Mouse (Mus musculus) right cerebral cortex, postnatal 10 days (tissue): ENCODE results near the gene Tent4a.

Source experiments
- DNase-seq, 2 experiments: peaks; one replicate each; pipeline ENCODE4 v3.0.0; 2021; ENCODE audit warnings: low spot score in 2 of 2

Gene Tent4a

DNA sequence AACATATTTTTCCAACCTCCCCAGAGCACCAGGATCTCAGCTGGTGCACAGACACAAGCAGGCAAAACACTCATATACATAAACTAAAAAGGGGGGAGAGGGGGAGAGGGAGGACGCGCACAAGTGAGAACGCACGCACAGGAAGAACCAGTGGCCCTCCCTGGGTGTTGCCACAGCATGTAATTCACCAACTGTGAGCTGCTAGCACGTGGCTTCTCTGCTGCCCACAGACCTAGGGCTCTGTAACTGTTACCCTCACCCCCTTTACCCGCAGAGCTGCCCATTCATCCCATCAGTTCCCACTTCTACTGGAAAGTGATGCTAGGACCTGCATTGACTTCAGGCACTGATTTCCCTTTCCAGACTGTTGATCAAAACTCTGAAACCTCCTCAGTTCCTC lies 15.3 kb downstream of the Tent4a start:
- no peak for DNase-seq

DNA sequence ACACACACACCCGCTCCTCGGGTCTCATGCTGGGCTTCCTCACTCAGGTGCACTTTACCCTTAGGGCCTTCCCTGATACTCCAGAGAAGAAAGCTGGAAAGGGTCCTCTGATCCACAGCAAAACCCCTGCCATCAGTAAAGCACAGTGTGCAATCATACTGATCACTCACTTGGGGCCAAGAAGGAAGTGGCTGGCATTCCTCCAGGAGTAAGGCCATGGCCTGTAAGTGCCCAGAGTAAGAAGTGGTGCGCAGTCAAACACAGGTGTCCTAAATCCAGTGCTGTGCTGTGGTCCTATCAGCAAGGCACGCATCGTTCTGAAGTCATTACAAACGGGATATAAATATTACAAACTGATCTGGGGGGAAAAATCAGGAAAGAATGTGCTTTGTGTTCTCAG lies 17.0 kb downstream of the Tent4a start:
- DNase-seq = no peak

DNA sequence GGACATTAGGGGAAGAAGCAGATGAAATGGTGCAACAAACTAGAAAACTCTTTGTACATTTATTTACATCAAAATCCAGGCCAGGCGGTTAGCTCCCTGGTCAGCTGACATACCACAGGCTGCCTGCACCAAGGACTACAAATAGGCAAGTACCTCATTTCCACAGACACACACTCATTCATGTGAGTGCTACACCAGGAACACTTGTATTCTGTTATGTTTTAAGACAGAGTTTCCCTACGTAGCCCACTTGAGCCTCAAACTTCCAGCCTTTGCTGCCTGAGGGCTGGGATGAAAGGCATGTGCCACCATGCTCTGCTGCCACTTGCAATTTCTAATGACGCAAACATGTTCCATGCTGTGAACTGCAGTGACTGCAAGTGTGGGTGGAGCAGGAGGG lies 19.3 kb downstream of the Tent4a start:
- no peak for DNase-seq

DNA sequence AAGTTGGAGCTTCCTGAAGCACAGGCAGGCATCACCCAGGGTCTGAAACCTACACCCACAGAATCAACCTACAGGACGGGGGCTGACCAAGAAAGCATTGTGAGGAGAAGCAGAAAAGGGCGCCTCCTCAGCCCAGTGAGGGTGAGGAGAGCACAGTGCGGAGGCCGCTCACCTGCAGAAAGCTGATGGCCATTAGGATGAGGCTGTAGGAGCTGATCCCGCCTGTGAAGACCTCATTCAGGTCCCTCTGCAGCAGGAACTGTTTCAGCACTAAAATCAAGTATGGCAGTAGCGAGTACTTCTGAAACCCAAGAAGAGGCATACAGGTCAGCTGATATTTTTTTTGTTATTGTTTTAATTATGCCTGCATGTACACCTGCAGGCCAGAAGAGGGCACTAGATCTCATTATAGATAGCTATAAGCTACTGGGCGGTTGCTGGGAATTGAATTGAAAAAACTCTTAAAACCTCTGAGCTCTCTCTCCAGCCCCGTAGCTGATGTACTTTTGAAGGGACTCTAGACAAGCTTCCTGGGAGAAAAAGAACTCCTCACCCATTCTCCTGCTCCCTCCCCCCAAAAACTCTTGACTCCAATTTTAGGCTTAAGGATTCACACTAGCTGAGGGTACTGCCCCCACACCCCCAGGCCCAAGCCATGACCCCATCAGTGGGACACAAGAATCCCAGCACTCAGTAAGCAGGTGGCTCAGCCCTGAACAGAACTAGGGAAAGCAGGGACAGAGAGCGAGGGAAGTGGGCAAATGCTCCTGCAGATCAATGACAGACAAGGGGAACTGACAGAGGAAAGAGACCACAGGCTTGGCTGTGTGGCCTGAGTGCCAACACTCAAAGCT lies 24.8 kb downstream of the Tent4a start:
- DNase-seq = no peak

DNA sequence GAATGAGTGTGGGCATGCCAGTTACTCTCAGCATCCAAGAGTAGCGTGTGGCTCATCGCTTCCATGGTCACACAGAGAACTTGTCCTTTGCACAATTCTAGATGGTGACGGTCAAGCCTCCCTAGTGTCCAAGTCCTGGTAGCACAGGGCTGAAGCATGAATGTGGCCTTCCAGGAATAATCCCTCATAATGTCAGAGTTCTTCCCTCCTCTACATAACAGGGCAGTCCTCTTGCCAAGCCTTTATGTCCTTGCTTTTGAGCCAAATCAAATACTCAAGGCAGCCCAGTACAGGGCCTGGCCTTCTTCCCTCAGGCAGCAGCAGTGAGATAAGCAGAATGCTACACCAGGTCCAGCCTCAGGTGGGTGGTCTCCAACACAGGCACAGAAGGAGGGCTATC lies 26.8 kb downstream of the Tent4a start:
- DNase-seq = no peak

DNA sequence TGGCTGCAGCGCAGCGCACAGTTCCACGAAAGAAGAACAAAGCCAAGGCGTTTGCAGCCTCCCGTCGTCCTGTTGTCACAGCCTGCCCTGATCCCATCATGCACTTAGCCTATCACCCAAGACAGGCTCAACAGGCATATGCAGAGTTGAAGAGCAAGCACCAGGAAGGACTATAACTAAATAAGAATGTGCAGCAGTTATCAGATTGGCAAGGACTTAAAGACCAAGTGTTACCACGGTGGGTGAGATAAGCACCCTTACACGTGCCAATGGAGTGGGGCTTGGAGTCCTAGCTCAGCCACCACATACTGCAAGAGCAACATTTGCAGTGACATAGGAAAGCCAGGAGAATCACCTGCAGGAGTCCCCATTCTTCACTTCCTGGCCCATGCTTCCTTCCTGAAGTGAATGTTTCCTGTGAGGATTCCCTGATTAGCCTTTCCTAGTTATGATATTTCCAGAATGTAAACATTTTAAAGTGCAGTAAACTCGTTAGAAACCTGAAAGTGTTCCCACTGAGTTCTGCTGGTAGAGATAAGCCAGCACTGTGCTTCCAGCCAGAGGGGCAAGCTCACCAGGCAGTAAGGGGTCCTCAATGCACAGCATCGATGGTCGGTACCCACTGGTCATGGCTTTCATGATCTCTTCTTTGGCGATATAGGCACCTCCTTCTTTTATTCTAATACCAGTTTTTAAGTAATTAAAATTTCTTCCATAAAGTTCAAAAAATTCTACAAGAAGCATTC lies 27.9 kb downstream of the Tent4a start:
- no peak for DNase-seq

DNA sequence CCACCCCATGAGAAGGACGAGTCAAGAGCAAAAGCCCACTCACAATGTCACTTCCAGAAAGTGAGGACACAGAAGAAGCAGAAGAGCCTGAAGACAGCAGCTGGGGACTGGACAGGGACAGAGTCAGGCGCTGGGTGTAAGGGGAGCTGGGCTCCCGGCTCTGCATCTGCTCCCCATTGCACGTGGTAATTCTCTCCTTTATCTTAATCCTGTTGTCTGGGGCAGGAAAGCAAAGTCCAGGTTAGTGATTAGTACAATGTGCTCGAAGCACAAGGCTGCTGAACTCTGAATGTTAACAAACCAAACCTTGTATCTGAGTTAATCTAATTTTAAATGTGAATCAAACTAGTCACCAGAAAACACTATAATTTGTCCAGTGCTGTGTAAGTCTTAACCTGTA lies 31.6 kb downstream of the Tent4a start:
- no peak for DNase-seq

DNA sequence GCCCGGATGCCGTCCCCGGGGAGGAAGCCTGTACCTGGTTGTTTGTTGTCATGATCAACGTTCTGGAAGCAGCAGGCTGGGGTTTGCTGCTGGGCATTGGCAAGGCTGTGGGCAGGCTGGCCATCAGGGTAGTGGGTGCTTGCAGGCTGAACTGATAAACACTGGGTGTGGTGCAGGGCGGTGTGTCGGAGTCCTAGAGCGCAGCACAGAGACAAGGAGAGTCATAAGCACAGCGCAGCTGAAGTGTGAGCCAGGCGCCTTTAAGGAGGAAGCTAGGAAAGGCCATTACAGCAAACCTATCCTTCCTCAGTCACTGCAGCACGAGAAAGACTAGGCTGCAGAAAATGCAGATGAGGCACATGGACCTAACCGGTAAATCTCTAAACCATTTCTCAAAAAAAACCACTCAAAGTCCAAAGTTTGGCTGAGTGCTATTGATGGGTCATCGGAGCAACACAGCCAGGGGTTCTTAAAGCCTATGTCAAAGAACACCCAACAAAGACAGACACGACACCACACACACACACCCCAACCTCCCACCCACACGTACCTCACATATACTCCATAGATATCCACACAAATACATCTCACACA lies 32.2 kb downstream of the Tent4a start:
- DNase-seq = no peak

DNA sequence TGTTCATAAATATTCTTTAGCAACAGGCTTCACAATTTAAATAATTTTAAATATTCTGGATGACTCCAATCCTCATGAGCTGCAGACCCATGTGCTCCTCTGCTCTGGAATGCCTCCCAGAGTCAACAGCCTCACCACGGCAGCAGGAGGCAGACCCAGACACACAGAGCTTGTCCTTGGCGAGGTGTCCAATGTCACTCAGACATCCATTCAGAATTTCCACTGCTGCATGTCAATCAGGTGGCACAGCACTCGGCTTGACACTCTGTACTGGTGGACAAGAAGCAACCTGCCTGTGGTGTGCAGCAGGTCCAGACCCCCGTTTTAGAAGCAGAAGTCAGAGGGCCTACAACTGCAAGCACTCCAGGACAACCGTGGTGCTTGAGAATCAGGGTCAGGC lies 36.1 kb downstream of the Tent4a start:
- DNase-seq = no peak

DNA sequence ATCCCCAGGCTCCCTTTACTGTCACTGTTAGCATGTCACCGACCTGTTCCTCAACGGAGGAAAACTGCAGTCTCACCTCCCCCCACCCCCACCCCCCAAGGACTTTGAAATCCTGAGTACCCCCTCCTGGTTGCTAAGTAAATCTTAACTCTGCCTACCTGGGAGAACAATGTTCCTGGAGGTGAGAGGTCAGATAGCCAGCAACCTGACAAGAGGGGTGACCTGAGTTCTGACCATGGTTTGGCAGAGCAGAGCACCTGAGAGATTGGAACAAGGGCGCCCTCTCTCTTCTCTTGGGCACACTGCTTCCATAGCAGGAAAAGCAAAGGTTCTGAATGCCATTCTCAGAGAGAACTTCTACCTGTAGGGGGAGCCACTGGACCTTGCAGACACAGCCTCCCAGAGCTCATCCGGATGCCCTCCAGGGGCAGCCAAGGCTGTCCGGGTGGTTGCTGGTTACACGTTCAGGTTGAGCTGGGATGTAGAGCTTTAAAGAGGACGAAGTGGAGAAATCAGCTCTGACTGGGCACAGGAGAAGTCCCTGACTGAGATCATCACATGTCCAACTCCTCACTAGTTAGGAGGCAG lies 41.4 kb downstream of the Tent4a start:
- peak in 1 of 2 experiments; percentile 55 for DNase-seq

DNA sequence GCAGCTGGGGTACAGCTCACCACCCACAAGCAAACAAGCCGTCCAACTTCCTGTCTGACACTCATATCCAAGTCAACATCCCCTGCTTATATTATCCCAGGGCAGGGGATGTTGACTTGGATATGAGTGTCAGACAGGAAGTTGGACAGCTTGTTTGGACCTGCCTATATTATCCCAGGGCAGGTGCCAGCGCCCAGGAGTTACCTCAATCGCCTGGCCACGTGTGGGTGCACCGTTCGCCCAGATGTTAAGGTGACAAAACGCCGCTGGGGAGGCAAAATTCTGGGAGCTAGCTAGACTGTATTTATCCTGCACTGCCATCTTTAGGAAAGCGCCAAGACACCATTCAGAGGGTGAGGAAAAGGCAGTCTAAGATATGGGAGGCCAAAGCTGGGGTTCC lies 44.6 kb downstream of the Tent4a start:
- DNase-seq = no peak

DNA sequence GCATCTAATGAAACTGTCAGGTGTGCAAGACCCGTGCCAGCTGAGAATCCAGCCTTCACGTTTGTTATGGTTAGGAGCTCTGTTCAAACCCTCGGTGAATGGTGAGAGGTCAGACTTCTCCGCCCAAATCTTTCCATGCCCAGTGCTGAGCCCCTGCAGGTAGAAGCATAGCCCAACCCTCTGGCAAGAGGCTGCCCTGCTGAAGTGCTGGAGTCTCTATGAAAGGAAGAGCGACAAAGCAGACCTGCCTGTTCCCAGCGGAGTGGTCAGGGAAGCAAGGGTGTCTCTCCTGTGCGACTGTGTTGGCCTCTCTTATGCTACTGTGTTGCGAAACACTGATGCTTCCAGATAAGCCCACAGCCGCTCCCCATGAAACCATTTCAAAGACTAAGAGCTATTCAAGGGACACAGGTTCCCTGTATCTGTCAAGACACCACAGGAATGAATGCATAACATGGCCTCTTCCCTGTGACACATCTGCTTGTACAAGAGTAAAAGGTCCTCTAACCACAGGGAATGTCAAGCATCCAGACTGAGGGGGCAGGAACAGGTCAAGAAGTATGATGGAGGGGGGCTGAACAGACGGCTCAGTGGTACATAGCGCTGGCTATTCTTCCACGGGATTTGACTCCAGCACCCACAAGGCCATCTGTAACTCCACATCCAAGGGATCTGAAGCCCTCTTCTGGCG lies 45.7 kb downstream of the Tent4a start:
- no peak for DNase-seq

DNA sequence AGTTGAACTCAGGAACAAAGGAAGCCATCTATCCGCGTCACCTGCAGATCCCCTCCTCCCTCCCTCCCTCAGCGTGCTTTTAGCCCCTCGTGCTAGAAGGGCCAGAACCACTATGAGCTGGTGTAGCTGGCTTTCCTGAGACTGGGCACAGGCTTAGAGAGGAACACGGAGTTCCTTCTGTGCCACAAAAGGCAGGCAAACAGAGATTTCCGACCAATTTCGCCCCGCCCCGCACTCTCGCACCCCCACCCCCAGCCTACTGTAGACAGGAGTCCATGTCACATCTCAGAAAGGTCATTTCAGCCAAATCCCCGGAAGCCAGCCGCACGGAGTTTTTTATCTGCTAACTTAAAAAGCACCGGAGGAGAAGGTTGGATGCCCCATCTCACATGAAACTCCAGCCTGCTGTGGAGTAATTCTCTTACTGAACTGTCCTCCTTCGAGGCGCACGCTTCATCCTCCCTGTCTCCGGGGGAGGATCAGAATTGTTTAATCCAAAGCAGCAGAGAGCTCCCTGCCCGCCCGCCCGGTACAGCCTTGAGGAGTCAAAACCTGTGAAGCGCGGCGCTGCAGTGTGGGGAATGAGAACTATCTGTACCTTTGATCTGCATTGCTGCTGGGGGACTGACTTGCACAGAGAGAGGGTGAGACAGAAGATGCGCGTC lies 46.7 kb downstream of the Tent4a start:
- DNase-seq = no peak

DNA sequence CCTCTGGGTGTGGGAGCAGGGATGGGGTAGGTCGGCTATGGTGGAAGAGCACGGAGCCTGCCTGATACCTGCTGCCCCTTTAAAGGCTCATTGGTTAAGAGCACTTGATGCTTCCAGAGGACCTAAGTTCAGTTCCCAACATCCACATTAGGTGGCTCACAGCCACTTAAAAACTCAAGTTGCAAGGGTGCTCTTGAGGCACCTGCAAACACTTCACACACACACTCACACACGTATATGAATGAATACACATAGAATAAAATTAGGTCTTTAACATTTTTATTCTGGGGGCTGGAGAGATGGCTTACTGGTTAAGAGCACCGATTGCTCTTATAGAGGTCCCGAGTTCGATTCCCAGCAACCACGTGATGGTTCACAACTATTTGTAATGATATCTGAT lies 47.3 kb downstream of the Tent4a start:
- DNase-seq = no peak

DNA sequence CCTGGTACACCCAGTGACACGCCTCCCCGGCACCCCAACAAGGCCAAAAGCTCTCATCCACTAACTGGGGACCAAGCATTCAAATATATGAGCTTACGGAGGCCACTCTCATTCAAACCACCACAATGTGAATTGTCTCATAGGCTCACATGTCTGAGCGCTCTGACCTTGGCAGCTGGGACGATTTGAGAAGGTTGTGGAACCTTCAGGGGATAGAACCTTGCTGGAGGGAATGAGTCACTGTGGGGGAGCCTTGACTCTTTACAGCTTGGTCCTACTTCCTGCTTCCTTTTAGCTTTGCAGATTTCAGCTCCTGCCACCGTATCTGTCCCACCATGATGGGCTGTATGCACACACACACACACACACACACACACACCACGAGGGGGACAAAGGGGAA lies 48.6 kb downstream of the Tent4a start:
- no peak for DNase-seq

DNA sequence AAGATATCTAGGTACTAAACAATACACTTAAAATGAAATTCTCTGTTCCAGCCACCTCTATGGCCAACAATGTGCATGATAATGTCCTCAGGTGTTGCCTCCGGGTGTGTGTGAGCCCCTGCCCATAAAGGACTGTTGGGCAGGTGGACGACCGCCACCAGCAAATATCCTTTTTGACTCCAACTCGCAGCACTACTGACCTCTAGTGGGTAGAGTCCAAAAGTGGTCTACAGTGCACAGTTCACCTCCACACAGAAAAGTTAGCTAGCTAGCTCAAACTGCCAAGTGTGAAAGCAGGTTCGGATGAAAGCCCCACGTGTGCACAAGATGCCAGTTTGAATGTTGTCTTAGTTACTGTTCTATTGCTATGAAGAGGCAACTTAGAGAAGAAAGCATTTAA lies 49.1 kb downstream of the Tent4a start:
- DNase-seq = no peak

DNA sequence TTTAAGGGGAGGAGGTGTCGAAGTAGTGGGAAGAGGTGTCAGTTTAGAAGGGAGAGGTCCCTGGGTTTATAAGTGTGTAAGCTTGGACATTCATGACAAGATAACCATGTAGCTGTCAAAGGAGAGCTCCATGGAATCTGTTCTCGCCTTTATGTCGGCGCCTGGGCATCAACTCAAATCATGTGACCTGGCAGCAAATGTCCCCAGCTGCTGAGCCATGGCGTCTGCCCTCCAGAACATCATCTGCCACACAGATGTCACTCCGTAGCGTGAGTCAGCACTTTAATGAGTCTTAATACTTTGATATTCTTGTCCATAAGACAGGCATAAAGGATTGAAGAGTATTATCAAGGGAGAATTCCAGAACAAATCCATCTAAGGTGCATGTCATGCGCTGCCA lies 51.7 kb downstream of the Tent4a start:
- peak in 1 of 2 experiments; percentile 64 for DNase-seq

DNA sequence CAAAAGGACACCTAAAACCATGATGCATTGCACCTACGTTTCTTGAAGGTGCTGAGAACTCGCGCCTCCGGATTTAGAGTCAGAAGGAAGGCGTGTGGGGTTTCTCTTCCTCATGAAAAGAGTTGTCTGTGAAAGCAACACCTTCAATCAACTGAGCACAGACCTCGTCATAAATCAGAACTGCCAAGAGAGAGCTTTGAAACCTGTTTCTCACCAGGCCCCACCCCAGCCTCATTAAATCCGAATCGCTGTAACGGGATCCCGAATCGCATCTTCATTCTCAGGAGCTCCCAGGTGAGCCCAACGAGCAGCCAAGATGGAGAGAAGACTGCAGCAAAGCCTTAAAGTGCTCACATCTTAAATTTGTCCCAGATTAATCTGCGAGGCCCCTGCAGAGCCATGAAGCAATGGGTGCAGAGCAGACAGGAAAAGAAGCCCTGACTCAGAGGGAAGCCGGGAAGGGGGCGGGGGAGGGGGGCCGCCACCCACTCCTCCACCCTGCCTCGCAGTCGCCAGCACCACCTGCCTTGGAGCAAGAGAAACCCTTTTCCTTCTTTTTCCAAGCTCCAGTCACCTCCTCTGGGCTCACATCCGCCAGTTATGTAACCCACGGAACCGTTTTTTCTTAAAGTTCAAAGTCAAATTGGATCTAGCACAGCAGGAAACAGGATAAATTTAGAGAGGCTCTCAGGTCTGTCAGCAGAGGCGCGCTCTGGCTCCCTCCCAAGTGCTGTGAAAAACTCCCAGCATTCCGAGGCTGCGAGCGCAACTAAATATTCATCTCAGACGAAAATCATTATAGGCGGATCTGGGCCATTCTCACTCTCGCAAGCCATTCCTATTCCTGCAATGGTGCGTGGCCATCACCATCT lies 52.5 kb downstream of the Tent4a start:
- peak; percentile 88 to 92 for DNase-seq

DNA sequence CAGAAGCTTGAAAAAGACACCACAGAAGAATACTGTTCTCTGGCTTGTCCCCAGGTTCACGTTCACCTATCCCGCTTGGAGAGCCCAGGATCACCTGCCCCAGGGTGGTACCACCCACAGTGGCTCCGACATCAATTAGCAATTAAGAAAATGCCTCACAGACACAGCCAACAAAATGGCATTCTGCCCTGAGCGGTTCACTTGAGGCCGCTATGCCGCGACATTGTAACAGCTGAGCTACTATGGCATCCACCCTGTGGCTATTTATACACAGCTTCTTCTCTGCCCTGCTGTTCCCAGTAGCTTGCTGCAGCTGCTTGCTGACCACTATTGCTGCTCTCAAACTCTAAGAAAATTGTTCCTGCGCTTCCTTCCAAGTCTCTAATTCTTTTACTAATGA lies 53.4 kb downstream of the Tent4a start:
- peak; percentile 61 to 68 for DNase-seq

DNA sequence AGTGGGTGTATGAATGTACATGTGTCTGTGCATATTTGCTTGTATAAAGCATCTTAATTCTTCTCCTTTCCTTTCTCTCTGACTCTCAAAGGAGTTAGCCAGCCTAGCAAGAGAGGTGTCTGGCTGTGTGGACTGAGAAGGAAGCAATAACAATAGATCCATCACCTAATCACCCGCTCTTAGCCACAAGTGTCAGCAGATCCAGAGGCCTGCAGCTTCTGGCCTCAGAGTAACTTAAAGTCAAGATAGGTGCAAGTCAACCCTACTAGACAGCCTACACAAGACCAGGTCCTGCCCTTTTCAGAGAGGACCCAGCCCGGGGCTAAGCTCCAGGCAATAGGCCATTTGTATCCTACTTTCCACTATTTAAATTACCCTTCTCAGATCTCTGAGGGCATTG lies 54.5 kb downstream of the Tent4a start:
- no peak for DNase-seq
